Mouse (Mus musculus) limb, embryonic 14.5 days (tissue): ENCODE results near the gene Rbl2. TPM values are rescaled to one million over a fixed set of nuclear protein-coding genes. Genes with fewer than 3 reads are reported as not detected.

ENCODE experiments used
- ATAC-seq: fragments of 200-750 bp; cut with Nextera tagmentation; 2 replicates; pipeline ENCODE4 v1.8.0; 2017; ENCODE audit warnings: low read depth, moderate number of reproducible peaks, moderate TSS enrichment; ENCODE audit not compliant: low FRiP score
- DNase-seq: peaks from one replicate; pipeline ENCODE4 v3.0.0-alpha.2; 2015; ENCODE audit warnings: low spot score
- H3K27ac ChIP-seq: fragments of 300-500 bp; sonication (generic); replicated peaks from 2 replicates; pipeline ENCODE4 v1.5.1; 2014; ENCODE audit warnings: low read depth, mild to moderate bottlenecking, low read length, moderate library complexity, mixed read lengths
- H3K27me3 ChIP-seq: fragments of 300-500 bp; sonication (generic); 2 replicates; pipeline ENCODE4 v1.6.1; 2014; ENCODE audit warnings: low read length, mixed read lengths; ENCODE audit not compliant: control insufficient read depth, insufficient read depth
- H3K36me3 ChIP-seq: fragments of 300-500 bp; sonication (generic); 2 replicates; pipeline ENCODE4 v1.6.1; 2014; ENCODE audit warnings: mild to moderate bottlenecking, low read length, moderate library complexity, mixed read lengths; ENCODE audit not compliant: control insufficient read depth, insufficient read depth
- H3K4me1 ChIP-seq: fragments of 300-500 bp; sonication (generic); 2 replicates; pipeline ENCODE4 v1.6.1; 2014; ENCODE audit warnings: antibody characterized with exemption, low read length, mixed read lengths; ENCODE audit not compliant: control insufficient read depth, insufficient read depth
- H3K4me2 ChIP-seq: fragments of 300-500 bp; sonication (generic); replicated peaks from 2 replicates; pipeline ENCODE4 v1.6.1; 2014; ENCODE audit warnings: low read depth, mild to moderate bottlenecking, low read length, moderate library complexity; ENCODE audit not compliant: severe bottlenecking
- H3K4me3 ChIP-seq: fragments of 300-500 bp; sonication (generic); replicated peaks from 2 replicates; pipeline ENCODE4 v1.5.1; 2014; ENCODE audit warnings: low read length
- H3K9ac ChIP-seq: fragments of 300-500 bp; sonication (generic); 2 replicates; pipeline ENCODE4 v1.6.1; 2014; ENCODE audit warnings: mild to moderate bottlenecking, low read depth, low read length, moderate library complexity; ENCODE audit not compliant: severe bottlenecking
- H3K9me3 ChIP-seq: fragments of 300-500 bp; sonication (generic); 2 replicates; pipeline ENCODE4 v1.6.1; 2016; ENCODE audit warnings: low read length; ENCODE audit not compliant: control insufficient read depth
- POLR2A ChIP-seq: fragments of 200-500 bp; IDR thresholded peaks from 2 replicates; pipeline ENCODE4 v1.8.0; 2012; ENCODE audit warnings: inconsistent platforms, mild to moderate bottlenecking, moderate library complexity, borderline replicate concordance; ENCODE audit not compliant: insufficient read depth, insufficient read length; ENCODE audit errors: extremely low read depth
- WGBS: fragments of 180-500 bp; shearing (Covaris S2); extraction: QIAGEN DNeasy Blood & Tissue Kit; methylation state at CpG from one replicate; pipeline ENCODE4 v1.1.7; 2014; 5-methylcytosine and 5-hydroxymethylcytosine counted together
- polyA plus RNA-seq, 2 experiments: library from polyadenylated mRNA; depleted of rRNA in 1 of 2; stranded (reverse) in 1 of 2; unstranded in 1 of 2; fragments of >200 nt; fragmentation: Nextera tagmentation in 1 of 2; extraction: Ambion mirVana in 1 of 2; gene quantifications; 2 replicates each; pipeline versions ENCODE4 v1.2.1 to v1.2.3; 2012 to 2014

Gene Rbl2
- polyA plus RNA-seq, 2 experiments, result 20.3 to 22.3 TPM

GRCm38 (mm10) chr8:91106271-91106670 lies 36.4 kb downstream of the Rbl2 start:
- Histone ChIP-seq H3K27ac (no peak overlapping the region), H3K36me3 (peaks cover 35% of the 10 kb centered on the region), H3K9me3 (no peaks in the 10 kb centered on the region), H3K9ac (no peak overlapping the region), H3K4me2 (no peak overlapping the region), H3K4me1 (no peaks in the 10 kb centered on the region), H3K4me3 (no peak overlapping the region), H3K27me3 (no peaks in the 10 kb centered on the region)
- WGBS, result 90% methylated on average over 12 of the region's 12 CpGs
- no peak for DNase-seq
- TF ChIP-seq POLR2A, result no peak
- no peak for ATAC-seq

- no peak for TF ChIP-seq POLR2A
- Histone ChIP-seq H3K4me1 (no peaks in the 10 kb centered on the region), H3K4me2 (no peak overlapping the region), H3K36me3 (peaks cover 54% of the 10 kb centered on the region), H3K27ac (no peak overlapping the region), H3K9ac (no peak overlapping the region), H3K4me3 (no peak overlapping the region), H3K27me3 (no peaks in the 10 kb centered on the region), H3K9me3 (no peaks in the 10 kb centered on the region)
- DNase-seq (no peak), ATAC-seq (no peak)
- WGBS, result 87% methylated on average over 5 of the region's 5 CpGs
These were observed 42.1 kb downstream of the Rbl2 start for GRCm38 (mm10) chr8:91111868-91112477.

- ATAC-seq, result no peak; the same call in 1 of the 2 replicates
These were observed 44.6 kb downstream of the Rbl2 start for GRCm38 (mm10) chr8:91114428-91114827.

GRCm38 (mm10) chr8:91114910-91115309 lies 45.1 kb downstream of the Rbl2 start:
- no peak for TF ChIP-seq POLR2A
- 77% methylated on average over 11 of the region's 11 CpGs for WGBS
- Histone ChIP-seq H3K4me1 (no peaks in the 10 kb centered on the region), H3K4me2 (no peak overlapping the region), H3K9me3 (no peaks in the 10 kb centered on the region), H3K36me3 (peaks cover 78% of the 10 kb centered on the region), H3K27ac (no peak overlapping the region), H3K27me3 (no peaks in the 10 kb centered on the region), H3K9ac (no peak overlapping the region), H3K4me3 (no peak overlapping the region)
- ATAC-seq (no peak), DNase-seq (no peak)

More at GRCm38 (mm10) chr8:91114428-91114827, 44.6 kb downstream of the Rbl2 start:
- no peaks in the 10 kb centered on the region for H3K27me3 ChIP-seq
- no peak for TF ChIP-seq POLR2A
- H3K4me2 ChIP-seq, result no peak overlapping the region
- no peak for DNase-seq
- no peak overlapping the region for H3K4me3 ChIP-seq
- peaks cover 74% of the 10 kb centered on the region for H3K36me3 ChIP-seq
- H3K9me3 ChIP-seq, result no peaks in the 10 kb centered on the region
- WGBS, result 88% methylated on average over 5 of the region's 5 CpGs
- H3K9ac ChIP-seq, result no peak overlapping the region
- H3K4me1 ChIP-seq, result no peaks in the 10 kb centered on the region
- no peak overlapping the region for H3K27ac ChIP-seq

GRCm38 (mm10) chr8:91117537-91117936 lies 47.7 kb downstream of the Rbl2 start:
- H3K4me3 ChIP-seq, result no peak overlapping the region
- H3K27me3 ChIP-seq, result no peaks in the 10 kb centered on the region
- H3K9me3 ChIP-seq, result no peaks in the 10 kb centered on the region
- WGBS, result 94% methylated on average over 4 of the region's 4 CpGs
- H3K4me1 ChIP-seq, result no peaks in the 10 kb centered on the region
- DNase-seq (no peak), ATAC-seq (no peak)
- H3K27ac ChIP-seq, result no peak overlapping the region
- no peak overlapping the region for H3K9ac ChIP-seq
- peaks cover 90% of the 10 kb centered on the region for H3K36me3 ChIP-seq
- no peak overlapping the region for H3K4me2 ChIP-seq
- TF ChIP-seq POLR2A, result no peak

GRCm38 (mm10) chr8:91118131-91118530 lies 48.3 kb downstream of the Rbl2 start:
- no peak overlapping the region for H3K4me2 ChIP-seq
- no peaks in the 10 kb centered on the region for H3K27me3 ChIP-seq
- no peak overlapping the region for H3K27ac ChIP-seq
- WGBS, result 72% methylated on average over 3 of the region's 3 CpGs
- no peaks in the 10 kb centered on the region for H3K4me1 ChIP-seq
- H3K36me3 ChIP-seq, result peaks cover 91% of the 10 kb centered on the region
- DNase-seq (no peak), ATAC-seq (no peak)
- no peak overlapping the region for H3K9ac ChIP-seq
- H3K4me3 ChIP-seq, result no peak overlapping the region
- no peaks in the 10 kb centered on the region for H3K9me3 ChIP-seq
- TF ChIP-seq POLR2A, result no peak
